Mouse (Mus musculus): ENCODE results near the gene Mrpl44.

- TF ChIP-seq MYOG (IDR thresholded peaks at IDR 0.05; ENCODE audit: control insufficient read depth in 1 of 3, insufficient read depth in 1 of 3, insufficient read length in 2 of 3, low read depth in 2 of 3) (no peak), POLR2A (IDR thresholded peaks at IDR 0.05; ENCODE audit: insufficient read length, low read depth) (no peak)
These were observed 10.6 kb downstream of the Mrpl44 start for GRCm38 (mm10) chr1:79786267-79786927.

All from myocyte (in vitro differentiated cells).